Mouse (Mus musculus): ENCODE measurements around the gene Ush1g. TPM values are rescaled to one million over a fixed set of nuclear protein-coding genes. Genes with fewer than 3 reads are reported as not detected.

The Ush1g gene
- polyA plus RNA-seq, 1 experiment from 2014 or later = 0.11 TPM

DNA sequence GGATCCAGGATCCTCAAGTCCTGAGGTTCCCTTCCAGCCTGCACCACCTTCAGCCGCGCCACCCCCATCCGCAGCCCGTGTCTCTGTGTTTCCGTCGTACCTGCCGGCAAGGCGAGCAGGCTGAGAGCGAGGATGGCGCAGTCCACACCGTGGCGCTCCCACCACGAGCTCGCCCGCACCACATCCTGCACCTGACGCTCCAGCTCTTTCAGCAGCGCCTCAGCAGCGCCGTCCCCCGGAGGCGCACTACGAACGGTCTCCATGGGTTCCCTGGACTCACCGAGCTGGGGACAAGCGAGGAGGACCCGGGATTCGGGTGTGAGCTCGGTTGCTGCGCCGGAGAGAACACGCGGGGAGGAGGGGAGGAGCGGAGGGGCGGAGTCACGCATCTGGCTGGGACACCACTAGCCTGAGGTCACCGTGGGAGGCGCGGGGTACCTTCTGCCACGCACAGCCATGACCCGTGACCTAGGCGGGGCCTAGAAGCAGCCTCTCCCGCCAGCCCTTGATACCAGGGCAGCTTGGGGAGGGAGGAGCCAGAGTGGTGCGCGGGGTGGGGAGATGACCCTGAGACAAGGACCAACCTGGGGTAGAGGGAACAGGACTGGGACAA, 24.5 kb downstream of the Ush1g start, which contains the start of gene Fads6:
Gene Fads6, minus strand, starts transcription at position 450 of the 613 bp plus-strand sequence.
- 1% methylated on average over 44 of the region's 44 CpGs for WGBS
- H3K36me3 ChIP-seq (ENCODE audit: control insufficient read depth, insufficient read depth, low read length) = no peaks in the 10 kb centered on the region
- H3K4me2 ChIP-seq (ENCODE audit: low read depth, low read length) = peak within 1 kb of the TSS; percentile 84
- H3K4me3 ChIP-seq (ENCODE audit: low read length) = peak within 1 kb of the TSS; percentile 54
- peak; percentile 69 for ATAC-seq
- H3K4me1 ChIP-seq (ENCODE audit: control insufficient read depth, insufficient read depth, low read length) = peaks cover 6% of the 10 kb centered on the region; the same call in 1 of the 2 replicates
- H3K27me3 ChIP-seq (replicated peaks; ENCODE audit: control insufficient read depth, insufficient read depth, low read length) = no peaks in the 10 kb centered on the region
- peak within 1 kb of the TSS; percentile 70 for H3K9ac ChIP-seq (ENCODE audit: low read depth, low read length)
- H3K27ac ChIP-seq (ENCODE audit: low read length) = peak within 1 kb of the TSS; percentile 50
- no peaks in the 10 kb centered on the region for H3K9me3 ChIP-seq (ENCODE audit: control insufficient read depth, low read length)

DNA sequence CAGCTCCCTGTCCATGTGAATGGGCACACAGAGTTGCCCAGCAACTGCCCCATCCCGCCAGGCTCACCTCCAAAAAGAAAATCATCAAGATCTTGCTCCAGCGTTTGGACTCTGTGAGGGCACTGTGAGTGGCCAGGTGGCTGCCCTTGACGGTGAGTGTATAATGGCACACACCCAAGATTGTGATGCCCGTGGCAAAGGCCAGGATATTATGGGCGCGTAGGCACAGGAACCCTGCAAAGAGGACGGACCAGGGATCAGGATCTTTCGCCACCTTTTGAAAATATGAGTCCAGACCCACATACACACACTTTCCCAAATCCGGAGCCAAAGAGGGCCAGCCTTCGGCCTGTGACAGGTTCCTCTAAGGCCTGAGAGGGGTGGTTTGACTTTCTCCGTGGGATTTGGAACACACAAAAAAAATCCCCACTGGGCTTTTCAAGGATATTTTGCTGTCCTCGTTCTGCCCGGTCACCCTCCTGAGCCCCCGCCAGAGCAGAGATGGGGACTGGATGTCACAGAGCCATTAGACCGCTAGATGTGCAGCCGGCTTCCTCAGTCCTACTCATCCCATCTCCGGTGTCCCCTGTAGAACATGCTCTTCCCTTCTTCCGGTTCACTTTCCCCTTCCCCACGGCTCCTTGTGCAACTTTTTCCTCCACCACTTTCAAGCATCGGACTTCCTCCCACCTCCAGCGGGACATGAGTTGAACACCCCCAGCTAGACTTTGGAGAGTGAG, 25.2 kb downstream of the Ush1g start:
- Histone ChIP-seq H3K36me3 (ENCODE audit: control insufficient read depth, insufficient read depth, low read length) (no peaks in the 10 kb centered on the region), H3K4me1 (ENCODE audit: control insufficient read depth, insufficient read depth, low read length) (peaks cover 9% of the 10 kb centered on the region; the same call in 1 of the 2 replicates), H3K27ac (ENCODE audit: low read length) (peak overlapping the region; percentile 50; the same call in 1 of the 2 replicates), H3K27me3 (replicated peaks; ENCODE audit: control insufficient read depth, insufficient read depth, low read length) (no peaks in the 10 kb centered on the region), H3K9me3 (ENCODE audit: control insufficient read depth, low read length) (no peaks in the 10 kb centered on the region), H3K4me3 (ENCODE audit: low read length) (peak overlapping the region; percentile 54), H3K9ac (ENCODE audit: low read depth, low read length) (peak overlapping the region; percentile 70), H3K4me2 (ENCODE audit: low read depth, low read length) (peak overlapping the region; percentile 84)
- no peak for ATAC-seq
- 48% methylated on average over 21 of the region's 21 CpGs for WGBS

GRCm38 (mm10) chr11:115295939-115296338, 25.9 kb downstream of the Ush1g start:
- ATAC-seq = no peak

DNA sequence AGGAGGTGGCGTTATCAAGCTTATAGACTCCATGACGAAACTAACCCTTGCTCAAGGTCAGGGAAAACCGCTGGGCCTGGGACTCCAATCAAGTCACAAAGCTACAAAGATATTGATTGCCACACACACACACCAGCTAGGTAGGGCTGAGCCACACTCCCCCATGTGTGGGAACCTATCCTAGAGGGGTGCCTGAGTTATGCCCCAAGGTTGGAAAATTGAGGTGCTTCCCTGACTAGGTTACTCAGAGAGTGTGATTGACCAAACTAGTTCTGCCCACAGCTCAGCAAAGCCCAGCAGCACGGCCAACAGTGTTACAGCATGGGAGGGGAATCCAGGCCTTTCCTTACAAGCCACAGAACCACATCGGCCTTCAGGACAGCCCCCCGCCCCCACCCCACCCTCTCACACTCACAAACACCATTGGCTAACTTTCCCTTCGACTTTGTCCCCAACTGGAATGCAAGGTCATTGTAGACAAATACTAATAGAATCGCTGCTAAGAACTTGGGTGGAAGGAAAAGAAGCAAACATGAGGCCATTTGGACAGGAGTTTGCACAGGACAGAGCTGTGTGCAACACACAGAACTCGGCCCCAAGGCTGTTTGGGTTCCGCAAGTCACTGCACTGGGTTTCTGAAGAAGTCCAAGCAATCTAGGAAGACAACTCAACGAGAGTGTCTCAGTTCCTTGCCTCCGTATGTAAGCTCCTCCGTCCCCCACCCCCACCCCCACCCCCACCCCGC, 29.0 kb downstream of the Ush1g start:
- H3K36me3 ChIP-seq (ENCODE audit: control insufficient read depth, insufficient read depth, low read length) = no peaks in the 10 kb centered on the region
- H3K27me3 ChIP-seq (replicated peaks; ENCODE audit: control insufficient read depth, insufficient read depth, low read length) = no peaks in the 10 kb centered on the region
- H3K4me2 ChIP-seq (ENCODE audit: low read depth, low read length) = no peak overlapping the region
- 46% methylated on average over 14 of the region's 14 CpGs for WGBS
- peak; percentile 70 for ATAC-seq
- H3K4me3 ChIP-seq (ENCODE audit: low read length) = no peak overlapping the region
- H3K9ac ChIP-seq (ENCODE audit: low read depth, low read length) = no peak overlapping the region
- peaks cover 14% of the 10 kb centered on the region; the same call in 1 of the 2 replicates for H3K4me1 ChIP-seq (ENCODE audit: control insufficient read depth, insufficient read depth, low read length)
- peak overlapping the region; percentile 86 for H3K27ac ChIP-seq (ENCODE audit: low read length)
- no peaks in the 10 kb centered on the region for H3K9me3 ChIP-seq (ENCODE audit: control insufficient read depth, low read length)

More at GRCm38 (mm10) chr11:115295939-115296338, 25.9 kb downstream of the Ush1g start:
- H3K9me3 ChIP-seq (ENCODE audit: control insufficient read depth, low read length) = no peaks in the 10 kb centered on the region
- H3K4me2 ChIP-seq (ENCODE audit: low read depth, low read length) = no peak overlapping the region
- no peaks in the 10 kb centered on the region for H3K27me3 ChIP-seq (replicated peaks; ENCODE audit: control insufficient read depth, insufficient read depth, low read length)
- no peak overlapping the region for H3K9ac ChIP-seq (ENCODE audit: low read depth, low read length)
- peaks cover 9% of the 10 kb centered on the region; the same call in 1 of the 2 replicates for H3K4me1 ChIP-seq (ENCODE audit: control insufficient read depth, insufficient read depth, low read length)
- no peaks in the 10 kb centered on the region for H3K36me3 ChIP-seq (ENCODE audit: control insufficient read depth, insufficient read depth, low read length)
- WGBS = 82% methylated on average over 11 of the region's 11 CpGs
- no peak overlapping the region for H3K27ac ChIP-seq (ENCODE audit: low read length)
- no peak overlapping the region for H3K4me3 ChIP-seq (ENCODE audit: low read length)

GRCm38 (mm10) chr11:115291503-115291902, 30.3 kb downstream of the Ush1g start:
- H3K9ac ChIP-seq (ENCODE audit: low read depth, low read length) = no peak overlapping the region
- no peak overlapping the region for H3K4me3 ChIP-seq (ENCODE audit: low read length)
- 76% methylated on average over 10 of the region's 10 CpGs for WGBS
- peaks cover 9% of the 10 kb centered on the region; the same call in 1 of the 2 replicates for H3K4me1 ChIP-seq (ENCODE audit: control insufficient read depth, insufficient read depth, low read length)
- H3K9me3 ChIP-seq (ENCODE audit: control insufficient read depth, low read length) = no peaks in the 10 kb centered on the region
- H3K27ac ChIP-seq (ENCODE audit: low read length) = peak overlapping the region; percentile 19; the same call in 1 of the 2 replicates
- no peak for ATAC-seq
- no peak overlapping the region for H3K4me2 ChIP-seq (ENCODE audit: low read depth, low read length)
- H3K36me3 ChIP-seq (ENCODE audit: control insufficient read depth, insufficient read depth, low read length) = no peaks in the 10 kb centered on the region
- no peaks in the 10 kb centered on the region for H3K27me3 ChIP-seq (replicated peaks; ENCODE audit: control insufficient read depth, insufficient read depth, low read length)

GRCm38 (mm10) chr11:115290919-115291318, 30.9 kb downstream of the Ush1g start:
- Histone ChIP-seq H3K27ac (ENCODE audit: low read length) (peak overlapping the region; percentile 31), H3K27me3 (replicated peaks; ENCODE audit: control insufficient read depth, insufficient read depth, low read length) (no peaks in the 10 kb centered on the region), H3K4me2 (ENCODE audit: low read depth, low read length) (no peak overlapping the region), H3K9ac (ENCODE audit: low read depth, low read length) (no peak overlapping the region), H3K9me3 (ENCODE audit: control insufficient read depth, low read length) (no peaks in the 10 kb centered on the region), H3K4me1 (ENCODE audit: control insufficient read depth, insufficient read depth, low read length) (peaks cover 9% of the 10 kb centered on the region; the same call in 1 of the 2 replicates), H3K36me3 (ENCODE audit: control insufficient read depth, insufficient read depth, low read length) (no peaks in the 10 kb centered on the region), H3K4me3 (ENCODE audit: low read length) (no peak overlapping the region)
- 51% methylated on average over 6 of the region's 6 CpGs for WGBS
- peak; percentile 26 for ATAC-seq

DNA sequence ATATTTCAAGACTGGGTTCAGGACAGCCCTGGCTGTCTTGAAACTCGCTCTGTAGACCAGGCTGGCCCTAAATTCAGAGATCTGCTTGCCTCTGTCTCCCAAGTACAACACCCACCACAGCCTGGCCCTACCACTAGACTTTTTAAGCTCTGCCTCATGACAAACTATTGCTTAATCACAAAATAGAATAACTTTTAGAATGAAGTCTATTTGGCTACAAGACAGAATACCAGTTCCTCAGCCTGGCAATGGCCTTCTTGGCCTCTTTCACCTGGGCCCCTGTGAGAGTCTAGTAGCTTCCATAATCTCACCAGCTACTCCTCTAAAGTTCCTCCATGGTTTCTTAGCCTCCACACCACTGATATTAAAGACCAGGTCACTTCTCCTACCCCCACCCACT, 31.5 kb downstream of the Ush1g start:
- no peak for ATAC-seq
- no peak overlapping the region for H3K4me3 ChIP-seq (ENCODE audit: low read length)
- H3K9me3 ChIP-seq (ENCODE audit: control insufficient read depth, low read length) = no peaks in the 10 kb centered on the region
- H3K4me2 ChIP-seq (ENCODE audit: low read depth, low read length) = no peak overlapping the region
- H3K4me1 ChIP-seq (ENCODE audit: control insufficient read depth, insufficient read depth, low read length) = peaks cover 9% of the 10 kb centered on the region; the same call in 1 of the 2 replicates
- H3K36me3 ChIP-seq (ENCODE audit: control insufficient read depth, insufficient read depth, low read length) = no peaks in the 10 kb centered on the region
- H3K9ac ChIP-seq (ENCODE audit: low read depth, low read length) = no peak overlapping the region
- no peaks in the 10 kb centered on the region for H3K27me3 ChIP-seq (replicated peaks; ENCODE audit: control insufficient read depth, insufficient read depth, low read length)
- 84% methylated on average over 1 of the region's 1 CpGs for WGBS
- H3K27ac ChIP-seq (ENCODE audit: low read length) = peak overlapping the region; percentile 31; the same call in 1 of the 2 replicates

DNA sequence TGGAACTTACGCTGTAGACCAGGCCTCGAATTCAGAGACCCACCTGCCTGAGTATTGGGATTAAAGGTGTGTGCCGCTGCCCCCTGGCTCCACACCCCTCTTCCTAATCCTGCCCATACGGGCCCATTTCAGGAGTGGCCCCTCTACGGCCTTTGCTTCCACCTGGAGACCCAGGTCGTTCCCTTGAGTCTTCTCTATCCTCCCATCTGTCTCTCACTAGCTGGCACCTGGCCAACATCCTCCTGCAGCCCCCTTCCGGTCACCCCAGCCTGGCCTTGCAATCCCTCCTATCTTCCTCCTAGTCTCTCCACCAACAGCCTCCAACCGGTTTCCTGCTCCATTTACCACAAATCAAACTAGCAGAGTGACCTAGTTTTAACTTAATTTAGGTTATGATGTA, 32.0 kb downstream of the Ush1g start:
- Histone ChIP-seq H3K27me3 (replicated peaks; ENCODE audit: control insufficient read depth, insufficient read depth, low read length) (no peaks in the 10 kb centered on the region), H3K4me2 (ENCODE audit: low read depth, low read length) (no peak overlapping the region), H3K4me1 (ENCODE audit: control insufficient read depth, insufficient read depth, low read length) (peaks cover 11% of the 10 kb centered on the region; the same call in 1 of the 2 replicates), H3K9ac (ENCODE audit: low read depth, low read length) (no peak overlapping the region), H3K36me3 (ENCODE audit: control insufficient read depth, insufficient read depth, low read length) (no peaks in the 10 kb centered on the region), H3K9me3 (ENCODE audit: control insufficient read depth, low read length) (no peaks in the 10 kb centered on the region), H3K4me3 (ENCODE audit: low read length) (no peak overlapping the region), H3K27ac (ENCODE audit: low read length) (no peak overlapping the region)
- no peak for ATAC-seq
- WGBS = 74% methylated on average over 8 of the region's 8 CpGs

GRCm38 (mm10) chr11:115288305-115288704, 33.5 kb downstream of the Ush1g start:
- Histone ChIP-seq H3K9ac (ENCODE audit: low read depth, low read length) (no peak overlapping the region), H3K27ac (ENCODE audit: low read length) (no peak overlapping the region), H3K4me1 (ENCODE audit: control insufficient read depth, insufficient read depth, low read length) (peaks cover 11% of the 10 kb centered on the region; the same call in 1 of the 2 replicates), H3K36me3 (ENCODE audit: control insufficient read depth, insufficient read depth, low read length) (no peaks in the 10 kb centered on the region), H3K4me3 (ENCODE audit: low read length) (no peak overlapping the region), H3K4me2 (ENCODE audit: low read depth, low read length) (no peak overlapping the region), H3K9me3 (ENCODE audit: control insufficient read depth, low read length) (no peaks in the 10 kb centered on the region), H3K27me3 (replicated peaks; ENCODE audit: control insufficient read depth, insufficient read depth, low read length) (no peaks in the 10 kb centered on the region)
- ATAC-seq = no peak
- 76% methylated on average over 2 of the region's 2 CpGs for WGBS
